Mouse (Mus musculus): ENCODE data around the gene Lrrk1.
"Not testable (repeated sequence)": the region's sequence is repeated elsewhere in the genome, so short reads cannot be mapped to it uniquely, and the experiment has no call there.

Gene Lrrk1

GRCm38 (mm10) chr7:66196609-66197445 lies 191.3 kb downstream of the Lrrk1 start:
- DNase-seq (ENCODE audit: low read depth, low spot score) = no peak

DNA sequence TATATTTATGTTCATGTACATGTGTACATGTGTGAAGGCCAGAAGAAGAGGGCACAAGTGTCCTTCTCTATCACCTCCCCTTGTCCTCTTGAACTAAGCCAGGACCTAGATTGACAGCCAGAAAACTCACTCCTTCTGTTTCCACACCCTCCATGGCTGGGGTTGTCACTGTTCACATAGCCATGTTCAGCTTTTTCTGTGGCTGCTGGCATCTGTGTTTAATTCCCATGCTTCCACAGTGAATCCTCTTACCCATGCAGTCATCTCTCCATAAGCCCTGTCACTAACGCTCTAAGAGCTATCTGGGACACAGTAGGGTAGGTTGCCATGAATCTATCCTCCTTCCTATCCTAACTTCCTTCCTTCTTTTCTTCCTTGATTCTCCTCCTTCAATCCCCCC lies 192.3 kb downstream of the Lrrk1 start:
- DNase-seq (ENCODE audit: low read depth, low spot score) = no peak

DNA sequence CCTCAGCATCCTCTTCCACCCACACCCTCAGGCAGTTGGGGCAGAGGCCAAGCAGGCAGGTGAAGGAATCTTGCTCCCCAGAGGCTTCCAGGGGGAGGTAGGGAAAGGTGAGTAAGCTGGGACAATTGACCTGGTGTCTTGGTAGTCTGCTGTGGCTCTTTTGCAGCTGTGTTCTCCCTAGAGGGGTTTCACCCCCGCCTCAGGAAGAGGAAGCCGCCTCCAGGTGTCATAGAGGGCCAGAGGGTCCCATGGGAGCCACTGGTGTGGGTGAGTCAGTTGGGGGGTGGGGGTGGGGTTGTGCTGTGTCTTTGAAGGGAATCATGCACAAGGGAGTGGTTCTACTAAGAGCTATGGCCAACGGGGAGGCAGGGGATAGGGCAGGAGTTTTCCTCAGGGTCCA lies 193.6 kb downstream of the Lrrk1 start:
- no peak for DNase-seq (ENCODE audit: low read depth, low spot score)

GRCm38 (mm10) chr7:66190385-66190784 lies 197.8 kb downstream of the Lrrk1 start:
- DNase-seq (ENCODE audit: low read depth, low spot score) = not testable (repeated sequence)

- DNase-seq (ENCODE audit: low read depth, low spot score) = no peak
Measured at GRCm38 (mm10) chr7:66187581-66188231, 200.4 kb downstream of the Lrrk1 start.

- no peak for DNase-seq (ENCODE audit: low read depth, low spot score)
Measured at GRCm38 (mm10) chr7:66185370-66185769, 202.8 kb downstream of the Lrrk1 start.

GRCm38 (mm10) chr7:66184026-66184425 lies 204.1 kb downstream of the Lrrk1 start:
- DNase-seq (ENCODE audit: low read depth, low spot score) = no peak

DNA sequence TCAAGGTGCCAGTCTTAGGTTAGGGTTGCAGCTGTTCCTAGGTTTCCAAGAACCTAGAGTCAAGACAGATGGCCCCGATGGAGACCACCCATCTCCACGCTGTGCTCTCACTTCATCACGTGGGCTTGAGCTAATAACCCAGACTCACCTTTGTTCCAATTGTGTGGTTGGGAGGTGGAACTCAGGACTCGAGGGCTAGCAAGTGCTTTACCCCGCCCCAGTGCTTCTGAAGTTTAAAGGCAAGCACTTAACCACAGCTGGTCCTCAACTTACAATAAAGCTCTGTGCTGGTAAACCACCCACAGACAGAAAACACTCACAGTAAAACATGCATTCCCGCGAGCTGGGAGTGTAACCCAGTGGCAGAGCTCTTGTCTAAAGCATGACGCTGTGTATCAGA lies 204.7 kb downstream of the Lrrk1 start:
- DNase-seq (ENCODE audit: low read depth, low spot score) = no peak

- DNase-seq (ENCODE audit: low read depth, low spot score) = no peak
Measured at GRCm38 (mm10) chr7:66182075-66182715, 206.0 kb downstream of the Lrrk1 start.

- no peak for DNase-seq (ENCODE audit: low read depth, low spot score)
Measured at GRCm38 (mm10) chr7:66180711-66181365, 207.3 kb downstream of the Lrrk1 start.

DNA sequence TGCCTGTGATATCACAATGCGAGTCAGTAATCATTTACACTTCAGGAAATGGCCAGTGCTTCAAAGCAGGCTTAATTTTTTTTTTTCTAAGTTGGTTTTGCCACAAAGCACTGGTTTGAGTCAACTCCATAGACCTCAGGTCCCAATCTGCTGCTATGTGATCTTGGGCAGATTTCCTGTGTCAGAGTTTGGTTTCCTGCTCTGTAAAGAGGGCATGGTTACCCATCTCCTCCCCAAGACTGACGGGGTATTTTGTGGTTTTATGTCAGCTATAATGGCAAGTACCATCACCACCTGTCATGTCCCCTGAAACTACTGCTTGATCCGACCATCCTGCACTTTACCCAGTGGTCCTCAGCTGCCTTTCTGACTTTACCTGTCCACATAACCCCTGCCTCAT lies 207.9 kb downstream of the Lrrk1 start:
- no peak for DNase-seq (ENCODE audit: low read depth, low spot score)

GRCm38 (mm10) chr7:66179711-66180110 lies 208.4 kb downstream of the Lrrk1 start:
- no peak for DNase-seq (ENCODE audit: low read depth, low spot score)

DNA sequence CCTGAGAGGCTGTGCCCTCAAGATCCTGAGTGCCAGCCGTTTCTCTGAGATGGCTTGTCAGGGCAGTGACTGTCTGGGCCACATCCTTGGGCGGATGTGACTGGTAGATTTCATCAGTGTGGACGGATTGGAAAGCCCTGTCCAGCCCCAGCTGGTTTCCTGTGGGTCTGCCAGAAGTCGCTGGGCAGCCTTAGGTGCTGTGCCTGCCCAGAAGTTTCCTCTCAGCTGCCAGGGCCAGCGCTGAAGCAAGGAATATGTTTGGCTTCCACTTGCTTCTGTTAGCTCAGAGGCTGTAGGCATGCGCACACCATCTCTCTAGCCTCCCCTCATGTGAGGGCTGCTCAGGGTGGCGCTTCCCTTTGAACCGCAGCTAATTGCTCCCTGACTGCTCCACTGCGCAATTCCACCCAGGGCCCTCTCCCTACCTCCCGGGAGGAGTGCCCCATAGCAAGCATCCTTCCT lies 209.0 kb downstream of the Lrrk1 start:
- no peak for DNase-seq (ENCODE audit: low read depth, low spot score)

DNA sequence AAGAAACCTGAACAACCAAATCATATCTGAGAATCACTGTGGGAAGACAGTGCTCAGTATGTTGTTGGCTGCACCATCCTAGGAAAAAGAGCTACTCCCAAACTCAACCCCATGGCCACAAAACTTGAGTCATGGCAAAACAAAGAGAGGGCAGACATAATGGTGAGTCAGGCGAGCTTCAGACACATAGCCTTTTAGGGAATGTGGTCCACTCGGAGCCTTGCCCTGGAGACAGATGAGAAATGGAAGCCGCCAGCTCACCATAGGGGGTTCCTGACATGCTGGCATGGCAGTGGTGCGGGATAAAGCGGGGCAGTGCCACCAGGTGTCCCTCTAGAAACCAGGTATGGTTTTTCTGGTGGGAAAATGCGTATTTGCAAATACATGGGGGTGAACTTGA lies 210.0 kb downstream of the Lrrk1 start:
- no peak for DNase-seq (ENCODE audit: low read depth, low spot score)

GRCm38 (mm10) chr7:66176929-66177328 lies 211.2 kb downstream of the Lrrk1 start:
- DNase-seq (ENCODE audit: low read depth, low spot score) = no peak

All from brain, embryonic 18.5 days (tissue).